In the genomic region with DNA sequence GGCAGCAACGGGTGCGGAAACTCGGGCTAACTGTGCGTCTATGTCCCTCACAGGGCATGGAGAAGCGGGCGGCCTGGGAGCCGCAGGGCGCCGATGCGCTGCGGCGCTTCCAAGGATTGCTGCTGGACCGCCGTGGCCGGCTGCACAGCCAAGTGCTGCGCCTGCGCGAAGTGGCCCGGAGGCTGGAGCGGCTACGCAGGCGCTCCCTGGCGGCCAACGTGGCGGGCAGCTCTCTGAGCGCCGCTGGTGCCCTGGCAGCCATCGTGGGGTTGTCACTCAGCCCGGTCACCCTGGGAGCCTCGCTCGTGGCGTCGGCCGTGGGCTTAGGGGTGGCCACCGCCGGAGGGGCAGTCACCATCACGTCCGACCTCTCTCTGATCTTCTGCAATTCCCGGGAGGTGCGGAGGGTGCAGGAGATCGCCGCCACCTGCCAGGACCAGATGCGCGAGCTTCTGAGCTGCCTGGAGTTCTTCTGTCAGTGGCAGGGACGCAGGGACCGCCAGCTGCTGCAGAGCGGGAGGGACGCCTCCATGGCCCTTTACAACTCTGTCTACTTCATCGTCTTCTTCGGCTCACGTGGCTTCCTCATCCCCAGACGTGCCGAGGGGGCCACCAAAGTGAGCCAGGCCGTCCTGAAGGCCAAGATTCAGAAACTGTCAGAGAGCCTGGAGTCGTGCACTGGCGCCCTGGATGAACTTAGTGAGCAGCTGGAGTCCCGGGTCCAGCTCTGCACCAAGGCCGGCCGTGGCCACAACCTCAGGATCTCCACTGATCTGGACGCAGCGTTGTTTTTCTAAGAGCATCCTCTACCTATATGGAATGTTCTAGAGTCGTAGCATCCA, we compare ENCODE assay signal across 8 mouse cellular contexts. TPM values are rescaled to one million over a fixed set of nuclear protein-coding genes. Genes with fewer than 3 reads are reported as not detected.
DNase-seq lines count a peak whose midpoint lies in the region; ATAC-seq lines count a peak whose summit lies in the region.

No protein-coding gene starts in this region.

- no peaks in the 10 kb centered on the region for H3K36me3 ChIP-seq in heart, embryonic 14.5 days (ENCODE audit: control insufficient read depth, insufficient read depth, low read length)
- H3K36me3 ChIP-seq in liver, embryonic 12.5 days, result no peaks in the 10 kb centered on the region
- no peaks in the 10 kb centered on the region for H3K36me3 ChIP-seq in splenic B cell, adult 2 months (ENCODE audit: control insufficient read depth, insufficient read depth, low read length, poor library complexity, severe bottlenecking)

- peak overlapping the region; percentile 82 for H3K4me2 ChIP-seq in heart, embryonic 14.5 days (ENCODE audit: low read length)
- peak overlapping the region; percentile 94 for H3K4me2 ChIP-seq in liver, embryonic 12.5 days

- ATAC-seq in heart, embryonic 14.5 days (ENCODE audit: insufficient number of reproducible peaks, insufficient read depth, low FRiP score, low read depth), result peak; percentile 75
- ATAC-seq in liver, embryonic 12.5 days, result peak; percentile 78

- DNase-seq in CD4-positive, CD25-positive, alpha-beta regulatory T cell, adult 2 months (ENCODE audit: low read depth, low spot score), result peak; percentile 88
- peak; percentile 80 for DNase-seq in c-Kit-negative CD71-positive TER-119-positive erythroid progenitor cells, embryonic 14.5 days (ENCODE audit: low read depth, low spot score)
- DNase-seq in fibroblast of lung, adult 2 months (ENCODE audit: low read depth), result peak; percentile 59
- DNase-seq in kidney, postnatal 10 days, result peak; percentile 96
- DNase-seq in naive thymus-derived CD4-positive, alpha-beta T cell, adult 2 months (ENCODE audit: low read depth), result peak; percentile 81
- DNase-seq in splenic B cell, adult 2 months (ENCODE audit: low read depth, low spot score), result peak; percentile 84

- peak overlapping the region; percentile 77 for H3K9ac ChIP-seq in heart, embryonic 14.5 days (ENCODE audit: low read length)
- peak overlapping the region; percentile 75 for H3K9ac ChIP-seq in liver, embryonic 12.5 days

- 2% methylated on average over 62 of the region's 62 CpGs for WGBS in heart, embryonic 14.5 days
- 4% methylated on average over 62 of the region's 62 CpGs for WGBS in liver, embryonic 12.5 days (ENCODE audit: insufficient replicate concordance)

- H3K4me1 ChIP-seq in heart, embryonic 14.5 days (ENCODE audit: control insufficient read depth in 2 of 2, insufficient read depth in 2 of 2, low read length in 2 of 2), result peaks cover 10 to 12% of the 10 kb centered on the region in 2 experiments; a peak in 3 of 4 replicates
- H3K4me1 ChIP-seq in liver, embryonic 12.5 days, result peaks cover 70% of the 10 kb centered on the region

- no peaks in the 10 kb centered on the region for H3K9me3 ChIP-seq in heart, embryonic 14.5 days (ENCODE audit: control insufficient read depth, low read length)
- H3K9me3 ChIP-seq in liver, embryonic 12.5 days (replicated peaks), result no peaks in the 10 kb centered on the region

- peak overlapping the region; percentile 62 to 67 for H3K4me3 ChIP-seq in heart, embryonic 14.5 days (ENCODE audit: control insufficient read depth in 1 of 2, insufficient read depth in 1 of 2, low read depth in 1 of 2, low read length in 2 of 2)
- H3K4me3 ChIP-seq in liver, embryonic 12.5 days, result peak overlapping the region; percentile 63

- peak overlapping the region in 1 of 2 experiments; percentile 68; a peak in 2 of 4 replicates for H3K27ac ChIP-seq in heart, embryonic 14.5 days (replicated peaks in 1 of 2; ENCODE audit: control insufficient read depth in 1 of 2, insufficient read depth in 1 of 2, low read depth in 2 of 2, low read length in 2 of 2)
- H3K27ac ChIP-seq in liver, embryonic 12.5 days, result peak overlapping the region; percentile 96

- 0 out of 2 replicates have a peak, but pooled peaks cover 5% of the 10 kb centered on the region for H3K27me3 ChIP-seq in heart, embryonic 14.5 days (ENCODE audit: control insufficient read depth, insufficient read depth, low read length)
- H3K27me3 ChIP-seq in liver, embryonic 12.5 days (replicated peaks), result 0 out of 2 replicates have a peak, but pooled peaks cover 8% of the 10 kb centered on the region
- H3K27me3 ChIP-seq in splenic B cell, adult 2 months (ENCODE audit: control insufficient read depth, insufficient read depth, low read length, poor library complexity, severe bottlenecking), result no peaks in the 10 kb centered on the region

RNA-seq across cellular contexts. Expression of gene Apold1, which starts 2.2 kb away (rescaled TPM):
- polyA plus RNA-seq in heart, embryonic 14.5 days (2014; fragmentation: Nextera tagmentation; extraction: Ambion mirVana), result 8.6 and 9.1 TPM in 2 replicates
- 2.2 and 2.3 TPM in 2 replicates for polyA plus RNA-seq in liver, embryonic 12.5 days (2016; fragmentation: Nextera tagmentation; extraction: Ambion mirVana)

RNA-seq across cellular contexts. Expression of gene Ddx47, which starts 27.7 kb away (rescaled TPM):
- polyA plus RNA-seq in heart, embryonic 14.5 days (2014; fragmentation: Nextera tagmentation; extraction: Ambion mirVana), result 61.1 and 69.4 TPM in 2 replicates
- 84.5 and 87.3 TPM in 2 replicates for polyA plus RNA-seq in liver, embryonic 12.5 days (2016; fragmentation: Nextera tagmentation; extraction: Ambion mirVana)
